Mouse (Mus musculus): Measurements from ENCODE around the gene Mgat4c.

DNA sequence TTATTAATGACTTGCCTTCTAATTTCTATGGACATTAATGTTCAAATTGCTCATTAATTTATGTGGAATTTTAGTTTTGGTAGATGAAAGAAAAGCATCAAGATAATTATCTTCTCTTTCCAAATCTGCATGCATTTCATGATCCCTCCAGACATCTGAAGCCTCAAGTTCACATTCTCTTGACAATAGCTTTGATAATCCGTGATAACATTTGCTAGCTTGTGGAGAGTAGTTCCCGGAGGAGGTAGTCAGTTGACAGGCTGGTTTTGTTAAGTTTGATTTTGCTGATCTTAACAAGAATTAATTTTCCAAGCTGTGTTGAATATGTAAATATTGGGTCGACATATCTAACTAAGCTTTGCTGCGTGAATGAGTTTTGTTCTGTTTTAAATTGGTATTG lies 515.6 kb downstream of the Mgat4c start:
- TF ChIP-seq POLR2A (IDR thresholded peaks at IDR 0.05; ENCODE audit: borderline replicate concordance, extremely low read depth, low read depth, low read length): no peak
- TF ChIP-seq CTCF (IDR thresholded peaks at IDR 0.05; ENCODE audit: insufficient read depth, low read length): no peak
